Mouse (Mus musculus) left cerebral cortex, postnatal 4 days (tissue): ENCODE measurements around the gene Fcrl1. TPM values are rescaled to one million over a fixed set of nuclear protein-coding genes. Genes with fewer than 3 reads are reported as not detected.
"Not testable (repeated sequence)": the region's sequence is repeated elsewhere in the genome, so short reads cannot be mapped to it uniquely, and the experiment has no call there.

Source experiments
- DNase-seq: peaks from one replicate; pipeline ENCODE4 v3.0.0-alpha.2; 2022
- intact Hi-C: fragments of 180-260 bp; cut with DNase I; formaldehyde crosslinking; loops from one replicate; pipeline ENCODE4 v1.15.1; 2025
- total RNA-seq, 2 experiments: library from RNA; stranded (reverse); gene quantifications; 2 replicates each; pipeline ENCODE4 v1.2.3; 2021

The Fcrl1 gene
- not detected for total RNA-seq

DNA sequence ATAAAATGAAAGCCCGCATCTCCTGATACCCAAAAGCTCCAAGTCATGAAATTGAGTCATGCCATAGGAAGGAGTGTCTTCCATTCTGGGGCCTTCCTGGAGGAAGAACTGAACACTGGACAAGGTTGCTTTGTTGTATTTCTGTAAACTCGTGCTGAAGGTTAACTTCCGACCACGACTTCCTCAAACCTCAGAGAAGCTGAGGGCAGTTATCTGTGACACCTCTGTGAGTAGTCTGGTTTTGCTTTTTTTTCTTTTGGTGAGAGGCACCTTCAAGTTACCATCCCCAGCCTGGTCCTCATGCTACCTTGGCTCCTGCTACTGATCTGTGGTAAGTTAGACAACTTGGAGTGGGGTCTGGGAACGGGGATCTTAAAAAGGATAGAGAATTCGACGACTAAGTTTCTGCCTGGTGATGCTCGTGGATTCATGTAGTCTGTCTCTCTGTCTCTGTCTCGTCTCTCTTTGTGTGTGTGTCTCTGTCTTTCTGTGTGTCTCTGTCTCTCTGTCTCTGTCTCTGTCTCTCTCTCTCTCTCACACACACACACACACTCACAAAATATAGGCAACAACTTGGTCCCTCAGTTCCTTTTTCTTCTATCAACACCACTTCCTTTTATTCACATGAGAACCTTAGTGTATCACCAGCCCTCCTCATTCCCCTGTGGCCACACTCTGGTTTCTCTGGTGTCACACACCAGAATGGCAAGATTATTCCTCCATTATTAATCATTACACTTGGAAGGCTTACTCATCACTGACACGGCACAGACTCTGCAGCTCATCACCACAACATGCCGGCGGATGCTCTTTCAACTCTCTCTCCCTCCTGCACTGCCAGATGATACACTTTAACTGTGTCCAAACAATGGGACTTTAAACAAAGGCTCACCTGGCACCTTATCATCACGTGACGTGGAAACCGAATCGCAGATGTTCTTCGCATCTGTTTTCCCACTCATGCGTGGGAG lies at the start of gene Fcrl1:
Gene Fcrl1 (plus strand): TSS at position 193 of the 971 bp plus-strand sequence.
- intact Hi-C loops = no loop called here
- no peak for DNase-seq

DNA sequence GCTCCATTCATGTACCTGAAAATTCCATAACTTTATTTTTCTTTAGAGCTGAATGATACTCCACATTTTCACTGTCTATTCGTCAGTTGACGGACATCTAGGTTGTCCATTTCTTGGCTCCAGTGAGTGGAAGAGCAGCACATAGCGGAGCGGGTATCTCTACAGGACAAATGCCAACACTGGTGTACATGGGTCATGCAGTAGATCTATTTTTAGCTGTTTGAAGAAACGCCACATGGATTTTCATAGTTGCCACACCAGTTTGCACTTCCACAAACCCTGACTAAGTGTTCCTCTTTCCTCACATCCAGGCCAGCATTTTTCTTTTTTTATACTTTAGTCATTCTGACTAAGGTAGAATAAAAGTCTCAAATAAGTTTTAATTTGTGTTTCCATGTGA lies 38.3 kb upstream of the Fcrl1 start:
- no peak for DNase-seq
- intact Hi-C loops = no loop called here

DNA sequence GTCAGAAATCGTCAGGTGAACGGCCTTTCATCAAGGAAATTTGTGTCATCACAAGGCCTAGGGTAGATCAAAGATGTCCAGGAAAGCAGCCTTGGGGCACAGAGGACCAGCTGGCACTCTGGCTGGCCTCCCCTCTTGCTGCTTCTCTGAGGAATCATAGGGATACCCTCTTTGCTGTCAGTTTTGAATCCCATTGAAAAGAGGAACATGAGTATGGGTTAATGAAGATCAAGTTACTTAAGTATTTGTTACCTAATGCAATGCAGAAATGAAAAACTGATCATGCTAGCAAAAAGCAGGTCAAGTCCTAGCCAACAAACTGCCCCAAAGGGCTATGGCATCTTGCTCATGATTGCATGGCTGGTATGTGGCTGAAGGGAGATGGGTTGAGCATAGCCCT lies 25.2 kb upstream of the Fcrl1 start:
- intact Hi-C loops = not testable (repeated sequence)

DNA sequence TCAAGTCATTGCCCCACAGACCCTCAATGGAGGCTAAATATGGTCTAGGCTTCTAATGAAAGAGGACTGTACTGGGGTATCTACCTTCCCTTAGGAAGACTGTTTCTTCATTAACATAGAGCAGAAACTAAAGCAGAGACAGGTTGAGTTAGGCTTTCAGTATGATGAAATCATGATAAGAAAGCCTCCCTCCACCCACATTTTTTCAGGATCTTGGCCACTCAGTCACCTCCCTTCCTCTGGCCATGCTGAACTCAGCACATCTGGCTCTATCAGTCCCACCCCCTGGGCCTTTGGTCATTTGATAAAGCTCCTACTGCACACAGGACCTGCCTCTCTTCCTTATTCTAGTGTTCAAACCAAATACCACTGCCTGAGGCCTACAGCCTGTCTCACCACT lies 18.6 kb upstream of the Fcrl1 start, which contains the start of gene Cd5l:
Gene Cd5l (plus strand): TSS at position 301 of the 400 bp plus-strand sequence.
- no peak for DNase-seq
- intact Hi-C loops = no loop called here

More for the DNA sequence above, 25.2 kb upstream of the Fcrl1 start:
- not testable (repeated sequence) for DNase-seq

DNA sequence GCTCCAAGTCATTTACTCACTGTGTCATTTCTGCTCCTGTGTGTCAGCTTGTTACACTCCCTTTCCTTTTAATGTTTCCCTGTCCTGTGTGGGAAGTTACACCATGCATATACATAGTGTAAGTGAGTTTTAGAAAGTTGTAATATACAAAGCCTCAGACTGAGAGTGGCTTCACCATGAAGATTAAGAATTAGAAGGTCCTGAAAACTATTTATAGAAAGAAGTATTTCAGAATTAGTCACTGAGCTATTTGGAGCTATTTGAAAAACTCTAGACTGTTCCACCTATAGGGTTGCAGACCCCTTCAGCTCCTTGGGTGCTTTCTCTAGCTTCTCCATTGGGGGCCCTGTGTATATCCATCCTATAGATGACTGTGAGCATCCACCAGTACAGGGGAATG lies 17.0 kb upstream of the Fcrl1 start:
- intact Hi-C loops = no loop called here
- no peak for DNase-seq

DNA sequence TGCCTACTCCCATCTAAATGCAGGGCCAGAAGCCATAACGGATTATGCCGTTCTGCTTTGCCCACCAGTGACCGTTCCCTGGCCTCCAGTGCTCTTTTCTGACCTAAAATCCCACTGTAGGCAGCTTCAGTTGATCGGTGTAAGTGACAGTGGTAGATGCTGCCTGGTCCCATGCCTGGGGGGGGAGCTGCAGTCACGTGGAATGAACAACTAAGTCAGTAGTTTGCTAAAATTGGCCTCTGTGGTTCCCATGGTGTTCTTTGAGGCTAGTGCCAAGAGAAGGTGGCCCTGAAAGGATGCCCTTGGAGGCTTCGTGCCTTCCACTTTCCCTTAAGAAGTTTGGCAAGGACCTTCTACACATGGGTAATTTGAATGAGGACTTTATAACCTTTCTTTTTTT lies 15.7 kb upstream of the Fcrl1 start:
- DNase-seq = no peak
- intact Hi-C loops = no loop called here

DNA sequence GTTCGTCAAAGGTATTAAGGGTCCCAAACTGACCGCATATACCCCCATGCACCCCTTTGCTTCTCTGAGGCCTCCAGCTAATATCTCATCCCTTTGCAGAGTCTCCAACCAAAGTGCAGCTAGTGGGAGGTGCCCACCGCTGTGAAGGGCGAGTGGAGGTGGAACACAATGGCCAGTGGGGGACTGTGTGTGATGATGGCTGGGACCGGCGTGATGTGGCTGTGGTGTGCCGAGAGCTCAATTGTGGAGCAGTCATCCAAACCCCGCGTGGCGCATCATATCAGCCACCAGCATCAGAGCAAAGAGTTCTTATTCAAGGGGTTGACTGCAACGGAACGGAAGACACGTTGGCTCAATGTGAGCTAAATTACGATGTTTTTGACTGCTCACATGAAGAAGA lies 10.5 kb upstream of the Fcrl1 start:
- no peak for DNase-seq
- intact Hi-C loops = no loop called here

DNA sequence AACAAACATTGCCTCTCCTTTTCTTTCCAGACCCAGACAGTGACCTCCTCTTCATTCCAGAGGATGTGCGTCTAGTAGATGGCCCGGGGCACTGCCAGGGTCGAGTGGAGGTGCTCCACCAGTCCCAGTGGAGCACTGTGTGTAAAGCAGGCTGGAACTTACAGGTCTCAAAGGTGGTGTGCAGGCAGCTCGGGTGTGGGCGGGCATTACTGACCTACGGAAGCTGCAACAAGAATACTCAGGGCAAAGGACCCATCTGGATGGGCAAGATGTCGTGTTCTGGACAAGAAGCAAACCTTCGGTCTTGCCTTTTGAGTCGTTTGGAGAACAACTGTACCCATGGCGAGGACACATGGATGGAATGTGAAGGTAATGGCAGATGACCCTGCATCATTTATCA lies 8.7 kb upstream of the Fcrl1 start:
- no peak for DNase-seq
- intact Hi-C loops = no loop called here

GRCm38 (mm10) chr3:87369181-87369580 lies 7.0 kb upstream of the Fcrl1 start:
- DNase-seq = no peak
- intact Hi-C loops = no loop called here

DNA sequence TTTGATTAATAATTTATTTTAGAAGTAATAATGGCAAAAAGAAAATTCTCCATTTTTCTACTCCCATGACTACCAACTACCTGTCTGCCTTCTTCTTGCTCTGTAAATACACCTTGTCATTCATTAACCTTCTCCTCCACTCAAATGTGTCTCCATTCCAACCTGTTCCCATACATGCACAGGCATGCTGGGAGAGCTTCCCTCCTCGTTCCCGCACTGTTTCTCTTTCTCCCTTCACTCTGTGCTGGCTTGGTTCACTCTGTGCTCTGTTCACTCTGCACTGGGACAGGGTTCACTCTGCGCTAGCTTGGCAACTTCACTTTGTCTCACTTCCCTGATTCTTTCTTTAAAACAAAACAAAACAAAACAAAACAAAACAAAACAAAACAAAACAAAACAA lies 1.0 kb downstream of the Fcrl1 start:
- intact Hi-C loops = no loop called here
- DNase-seq = no peak

- no peak for DNase-seq
- intact Hi-C loops = no loop called here
These were observed 1.5 kb downstream of the Fcrl1 start for GRCm38 (mm10) chr3:87377719-87378118.

DNA sequence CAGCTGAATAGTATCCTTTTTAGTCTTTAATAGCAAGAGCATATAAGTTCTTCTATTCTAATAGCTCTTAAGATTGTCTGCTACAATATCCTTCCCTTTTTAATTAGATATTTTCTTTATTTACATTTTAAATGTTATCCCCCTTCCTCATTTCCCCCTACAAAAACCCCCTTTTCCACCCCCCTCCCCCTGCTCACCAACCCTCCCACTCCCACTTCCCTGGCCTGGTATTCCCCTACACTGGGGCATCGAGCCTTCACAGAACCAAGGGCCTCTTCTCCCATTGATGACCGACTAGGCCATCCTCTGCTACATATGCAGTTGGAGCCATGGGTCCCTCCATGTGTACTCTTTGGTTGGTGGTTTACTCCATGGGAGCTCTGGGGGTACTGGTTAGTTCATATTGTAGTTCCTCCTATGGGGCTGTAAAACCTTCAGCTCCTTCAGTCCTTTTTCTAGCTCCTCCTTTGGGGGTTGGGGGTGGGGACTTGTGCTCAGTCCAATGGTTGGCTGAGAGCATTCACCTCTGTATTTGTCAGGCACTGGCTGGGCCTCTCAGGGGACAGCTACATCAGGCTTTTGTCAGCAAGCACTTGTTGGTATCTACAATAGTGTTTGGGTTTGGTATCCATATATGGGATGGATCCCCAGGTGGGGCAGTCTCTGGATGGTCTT lies 3.6 kb downstream of the Fcrl1 start:
- DNase-seq, intact Hi-C loops: not testable (repeated sequence)

GRCm38 (mm10) chr3:87381806-87382712 lies 5.9 kb downstream of the Fcrl1 start:
- DNase-seq = no peak
- intact Hi-C loops = no loop called here

DNA sequence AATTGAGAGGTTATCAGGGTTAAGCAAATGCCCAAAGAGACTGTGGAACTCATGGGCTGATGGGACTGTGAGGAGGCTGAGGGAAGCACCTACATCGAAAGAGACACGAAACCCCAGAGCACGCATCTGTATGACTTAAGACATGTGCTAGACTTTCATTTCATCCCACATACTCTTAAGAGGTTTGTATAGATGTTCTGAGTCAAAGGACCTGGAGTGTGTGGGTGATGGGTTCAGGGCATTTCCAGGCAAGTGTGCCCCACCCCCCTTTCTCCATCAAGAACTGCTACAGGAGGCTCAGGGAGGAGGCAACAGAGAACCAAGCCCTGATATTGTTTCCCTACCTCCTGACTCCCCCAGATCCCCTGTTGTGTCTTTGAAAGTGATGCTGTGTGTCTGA lies 7.1 kb downstream of the Fcrl1 start:
- no peak for DNase-seq
- intact Hi-C loops = no loop called here

GRCm38 (mm10) chr3:87385105-87385504 lies 8.9 kb downstream of the Fcrl1 start:
- intact Hi-C loops = no loop called here
- DNase-seq = no peak

GRCm38 (mm10) chr3:87390935-87391334 lies 14.7 kb downstream of the Fcrl1 start:
- intact Hi-C loops = no loop called here
- DNase-seq = no peak

GRCm38 (mm10) chr3:87398809-87399208 lies 22.6 kb downstream of the Fcrl1 start:
- DNase-seq = no peak
- intact Hi-C loops = no loop called here

GRCm38 (mm10) chr3:87399906-87400305 lies 23.7 kb downstream of the Fcrl1 start:
- no peak for DNase-seq
- intact Hi-C loops = loop anchor here (5.0 kb wide), 1 partner anchor 73 kb away; no protein-coding TSS in a partner anchor

GRCm38 (mm10) chr3:87401321-87401720 lies 25.1 kb downstream of the Fcrl1 start:
- DNase-seq = no peak
- intact Hi-C loops = loop anchor here (5.0 kb wide), 1 partner anchor 74 kb away; no protein-coding TSS in a partner anchor

GRCm38 (mm10) chr3:87408171-87408570 lies 32.0 kb downstream of the Fcrl1 start:
- no peak for DNase-seq
- intact Hi-C loops = no loop called here
